ENCODE assay signal across 35 mouse cellular contexts in the genomic region with DNA sequence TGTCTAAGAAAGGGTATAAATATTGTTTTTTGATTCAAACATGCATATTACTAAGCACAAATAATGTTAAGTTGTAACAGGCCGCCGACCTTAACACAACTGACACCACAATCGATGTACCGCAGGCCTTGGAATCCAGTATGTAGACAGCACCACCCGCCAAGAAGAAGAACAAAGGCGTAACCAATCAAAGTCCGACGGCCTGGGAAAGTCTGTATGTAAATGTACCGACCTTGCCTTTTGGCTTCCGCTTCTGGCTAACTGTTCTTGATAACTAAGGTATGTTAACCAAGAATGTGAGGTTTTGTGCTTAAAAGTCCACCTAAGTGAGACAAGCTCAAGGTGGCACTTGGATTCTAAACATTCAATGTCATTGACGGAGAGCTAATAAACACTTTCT. TPM values are rescaled to one million over a fixed set of nuclear protein-coding genes. Genes with fewer than 3 reads are reported as not detected.
DNase-seq lines count a peak whose midpoint lies in the region; ATAC-seq and TF ChIP-seq lines count a peak whose summit lies in the region.
"Had no signal": no experiment of that assay in that cellular context is flagged by ENCODE, and none has a peak within 500 bp of the region (broad histone marks: within the 10 kb centered on the region; RNA-seq: fewer than 3 reads in every experiment).

No protein-coding gene starts in this region.

- peak overlapping the region; percentile 47 for H3K27ac ChIP-seq in heart, adult 2 months
- no peak overlapping the region for H3K27ac ChIP-seq in heart, embryonic 12.5 days (ENCODE audit: poor library complexity, severe bottlenecking)
- H3K27ac ChIP-seq in heart, embryonic 15.5 days: peak overlapping the region; percentile 60
- H3K27ac ChIP-seq in heart, postnatal 0 days (ENCODE audit: low read depth): peak overlapping the region; percentile 60; the same call in 1 of the 2 replicates
- no peak overlapping the region for H3K27ac ChIP-seq in heart, embryonic 10.5 days
- H3K27ac ChIP-seq: embryonic facial prominence, embryonic 13.5 days; embryonic facial prominence, embryonic 15.5 days; forebrain, embryonic 10.5 days; forebrain, embryonic 12.5 days had no signal

- H3K4me3 ChIP-seq in heart, adult 2 months: no peak overlapping the region
- H3K4me3 ChIP-seq in heart, embryonic 12.5 days: no peak overlapping the region
- H3K4me3 ChIP-seq in heart, embryonic 15.5 days: no peak overlapping the region
- H3K4me3 ChIP-seq in heart, postnatal 0 days (ENCODE audit: low read depth, low read length): no peak overlapping the region
- H3K4me3 ChIP-seq in heart, embryonic 10.5 days: no peak overlapping the region
- H3K4me3 ChIP-seq: embryonic facial prominence, embryonic 13.5 days; embryonic facial prominence, embryonic 15.5 days; erythroblast, embryonic 14.5 days; forebrain, embryonic 10.5 days; forebrain, embryonic 12.5 days had no signal

- peaks cover 4% of the 10 kb centered on the region; the same call in 1 of the 2 replicates for H3K4me1 ChIP-seq in heart, adult 2 months (ENCODE audit: control insufficient read depth, insufficient read depth, low read length)
- H3K4me1 ChIP-seq in heart, embryonic 12.5 days (replicated peaks): peaks cover 21% of the 10 kb centered on the region
- peaks cover 15% of the 10 kb centered on the region for H3K4me1 ChIP-seq in heart, embryonic 15.5 days (replicated peaks)
- H3K4me1 ChIP-seq in heart, postnatal 0 days (ENCODE audit: control insufficient read depth, insufficient read depth): peaks cover 4% of the 10 kb centered on the region; the same call in 1 of the 2 replicates
- H3K4me1 ChIP-seq in heart, embryonic 10.5 days: peaks cover 22% of the 10 kb centered on the region
- H3K4me1 ChIP-seq: forebrain, embryonic 10.5 days; forebrain, embryonic 12.5 days had no signal

- no peak overlapping the region for H3K9ac ChIP-seq in heart, adult 2 months (ENCODE audit: low read depth, low read length)
- no peak overlapping the region for H3K9ac ChIP-seq in heart, embryonic 12.5 days
- H3K9ac ChIP-seq in heart, embryonic 15.5 days: no peak overlapping the region
- H3K9ac ChIP-seq in heart, postnatal 0 days (replicated peaks; ENCODE audit: low read depth, low read length): no peak overlapping the region
- H3K9ac ChIP-seq: embryonic facial prominence, embryonic 13.5 days; embryonic facial prominence, embryonic 15.5 days; forebrain, embryonic 12.5 days had no signal

- H3K27me3 ChIP-seq in heart, adult 2 months (ENCODE audit: control insufficient read depth, insufficient read depth, low read length): no peaks in the 10 kb centered on the region
- H3K27me3 ChIP-seq in heart, embryonic 12.5 days (replicated peaks): no peaks in the 10 kb centered on the region
- no peaks in the 10 kb centered on the region for H3K27me3 ChIP-seq in heart, embryonic 15.5 days
- H3K27me3 ChIP-seq in heart, postnatal 0 days (ENCODE audit: control insufficient read depth, insufficient read depth, low read length): no peaks in the 10 kb centered on the region
- no peaks in the 10 kb centered on the region for H3K27me3 ChIP-seq in heart, embryonic 10.5 days (ENCODE audit: insufficient read depth, poor library complexity, severe bottlenecking)
- H3K27me3 ChIP-seq: embryonic facial prominence, embryonic 13.5 days; embryonic facial prominence, embryonic 15.5 days; forebrain, embryonic 12.5 days; Patski had no signal

- TF ChIP-seq EP300 in heart, adult 2 months (IDR thresholded peaks at IDR 0.05; ENCODE audit: insufficient read depth, low read depth, low read length): no peak
- no peak for TF ChIP-seq EP300 in heart, postnatal 0 days (IDR thresholded peaks at IDR 0.05; ENCODE audit: low read depth)

- ATAC-seq in heart, embryonic 12.5 days (ENCODE audit: insufficient number of reproducible peaks, low FRiP score): no peak
- no peak for ATAC-seq in heart, embryonic 15.5 days (replicated peaks; ENCODE audit: insufficient number of reproducible peaks, insufficient read depth, low FRiP score, low read depth)
- ATAC-seq in heart, postnatal 0 days (ENCODE audit: insufficient read depth, low read depth): no peak
- ATAC-seq: activated CD4-positive, CD25-positive, alpha-beta regulatory T cell, adult 4 months; CD4-positive, CD25-positive, alpha-beta regulatory T cell, adult 4 months; forebrain, embryonic 14.5 days; forebrain, embryonic 16.5 days; Patski had no signal

- H3K79me2 ChIP-seq in heart, adult 2 months (replicated peaks; ENCODE audit: control insufficient read depth, insufficient read depth, low read length): no peaks in the 10 kb centered on the region

- H3K4me2 ChIP-seq in heart, embryonic 12.5 days: no peak overlapping the region
- no peak overlapping the region for H3K4me2 ChIP-seq in heart, embryonic 15.5 days
- H3K4me2 ChIP-seq in heart, postnatal 0 days (ENCODE audit: low read depth, low read length): no peak overlapping the region
- H3K4me2 ChIP-seq: embryonic facial prominence, embryonic 13.5 days; embryonic facial prominence, embryonic 15.5 days; forebrain, embryonic 12.5 days had no signal

- no peak for TF ChIP-seq CTCF in heart, adult 2 months (IDR thresholded peaks at IDR 0.05)
- TF ChIP-seq CTCF in heart, postnatal 0 days (IDR thresholded peaks at IDR 0.05; ENCODE audit: low read depth): no peak

- H3K36me3 ChIP-seq in heart, adult 2 months (ENCODE audit: control insufficient read depth, insufficient read depth, low read length): no peaks in the 10 kb centered on the region
- no peaks in the 10 kb centered on the region for H3K36me3 ChIP-seq in heart, embryonic 12.5 days
- no peaks in the 10 kb centered on the region for H3K36me3 ChIP-seq in heart, embryonic 15.5 days
- H3K36me3 ChIP-seq in heart, postnatal 0 days (replicated peaks; ENCODE audit: control insufficient read depth, insufficient read depth, low read length): no peaks in the 10 kb centered on the region
- H3K36me3 ChIP-seq in heart, embryonic 10.5 days: no peaks in the 10 kb centered on the region
- H3K36me3 ChIP-seq: embryonic facial prominence, embryonic 13.5 days; embryonic facial prominence, embryonic 15.5 days; forebrain, embryonic 10.5 days; forebrain, embryonic 12.5 days; G1E had no signal

- no peak for DNase-seq in heart, adult 2 months
- no peak for DNase-seq in heart, postnatal 10 days
- DNase-seq in heart, postnatal 0 days (ENCODE audit: low spot score): no peak
- no peak for DNase-seq in heart, embryonic 10.5 days (ENCODE audit: low spot score)
- DNase-seq in yolk sac, embryonic 10.5 days (ENCODE audit: low spot score): peak; percentile 54
- DNase-seq in adrenal gland, postnatal 25 days: no peak
- DNase-seq: adrenal gland, adult 8-10 months; adrenal gland, postnatal 14 days; B cell, adult 2 months; cerebellum, adult 11 months; cerebellum, adult 18-20 months; cerebellum, adult 8-10 months; cerebellum, adult 9-11 months; cerebellum, postnatal 14 days; cerebellum, postnatal 36 days; embryo, embryonic 11 days had no signal

- no peak for TF ChIP-seq POLR2A in heart, adult 2 months (IDR thresholded peaks at IDR 0.05; ENCODE audit: insufficient read depth, low read depth, low read length)

- H3K9me3 ChIP-seq in heart, embryonic 12.5 days (replicated peaks): no peaks in the 10 kb centered on the region
- no peaks in the 10 kb centered on the region for H3K9me3 ChIP-seq in heart, embryonic 15.5 days (replicated peaks)
- no peaks in the 10 kb centered on the region for H3K9me3 ChIP-seq in heart, postnatal 0 days (replicated peaks; ENCODE audit: control insufficient read depth, low read length)
- H3K9me3 ChIP-seq in heart, embryonic 10.5 days: no peaks in the 10 kb centered on the region
- H3K9me3 ChIP-seq: embryonic facial prominence, embryonic 13.5 days; embryonic facial prominence, embryonic 15.5 days; forebrain, embryonic 10.5 days; forebrain, embryonic 12.5 days had no signal

- intact Hi-C loops in heart, adult 2 months (cut with DNase I): no loop called here
- intact Hi-C loops in heart, postnatal 10 days (cut with DNase I): no loop called here

- 87% methylated on average over 11 of the region's 11 CpGs for WGBS in heart, adult 2 months
- WGBS in heart, embryonic 12.5 days: 89% methylated on average over 11 of the region's 11 CpGs
- WGBS in heart, embryonic 15.5 days: 88% methylated on average over 11 of the region's 11 CpGs
- 85% methylated on average over 11 of the region's 11 CpGs for WGBS in heart, postnatal 0 days
- WGBS in heart, embryonic 10.5 days: 87% methylated on average over 11 of the region's 11 CpGs

RNA-seq across cellular contexts. Expression of gene Apobec4, which starts 11.0 kb away (rescaled TPM):
- total RNA-seq in heart, adult 2 months (2021): not detected
- not detected in 2 replicates for polyA plus RNA-seq in heart, adult 2 months (2012; rRNA removed)
- polyA plus RNA-seq in heart, embryonic 12.5 days (2016; fragmentation: Nextera tagmentation; extraction: Ambion mirVana): not detected in 2 replicates
- not detected in 2 replicates for polyA plus RNA-seq in heart, embryonic 15.5 days (2015; fragmentation: Nextera tagmentation; extraction: Ambion mirVana)
- total RNA-seq in heart, postnatal 10 days (2021): not detected
- total RNA-seq in heart, postnatal 0 days (2014; rRNA removed; ENCODE audit: low replicate concordance): not detected in 2 replicates
- polyA plus RNA-seq in heart, postnatal 0 days (2015; fragmentation: Nextera tagmentation; extraction: Ambion mirVana): not detected in 2 replicates
- polyA plus RNA-seq in heart, embryonic 10.5 days (2016; fragmentation: Nextera tagmentation; extraction: Ambion mirVana): not detected in 2 replicates
- total RNA-seq in adrenal gland, postnatal 25 days (2021): not detected in 2 replicates
- total RNA-seq: adrenal gland, adult 18-20 months; adrenal gland, adult 8-10 months; adrenal gland, postnatal 14 days; adrenal gland, postnatal 4 days; CH12.LX; common myeloid progenitor, adult 5-6 weeks had no signal
- polyA plus RNA-seq: activated CD4-positive, CD25-positive, alpha-beta regulatory T cell, adult 4 months; brain, embryonic 14.5 days; CD4-positive, CD25-positive, alpha-beta regulatory T cell, adult 4 months; embryonic facial prominence, embryonic 11.5 days; embryonic facial prominence, embryonic 13.5 days; erythroblast, embryonic 14.5 days; forebrain, embryonic 10.5 days; forebrain, embryonic 12.5 days; G1E; Patski had no signal

RNA-seq across cellular contexts. Expression of gene Rgl1, which starts 26.8 kb away (rescaled TPM):
- total RNA-seq in heart, adult 2 months (2021): 10 to 100 TPM; 28.4 to 33.2 TPM
- polyA plus RNA-seq in heart, adult 2 months (2012; rRNA removed): 14.9 and 22.7 TPM in 2 replicates
- polyA plus RNA-seq in heart, embryonic 12.5 days (2016; fragmentation: Nextera tagmentation; extraction: Ambion mirVana): 66.1 and 73.5 TPM in 2 replicates
- 54.7 and 64.6 TPM in 2 replicates for polyA plus RNA-seq in heart, embryonic 15.5 days (2015; fragmentation: Nextera tagmentation; extraction: Ambion mirVana)
- total RNA-seq in heart, postnatal 10 days (2021): 10 to 100 TPM; 59.3 to 72.0 TPM
- total RNA-seq in heart, postnatal 0 days (2014; rRNA removed; ENCODE audit: low replicate concordance): 38.9 and 48.1 TPM in 2 replicates
- polyA plus RNA-seq in heart, postnatal 0 days (2015; fragmentation: Nextera tagmentation; extraction: Ambion mirVana): 36.7 and 41.6 TPM in 2 replicates
- 51.2 and 58.3 TPM in 2 replicates for polyA plus RNA-seq in heart, embryonic 10.5 days (2016; fragmentation: Nextera tagmentation; extraction: Ambion mirVana)
- total RNA-seq in adrenal gland, postnatal 25 days (2021): 18.2 and 31.1 TPM in 2 replicates

RNA-seq across cellular contexts. Expression of gene Arpc5, which starts 27.0 kb away (rescaled TPM):
- 10 to 100 TPM; 26.4 to 27.7 TPM for total RNA-seq in heart, adult 2 months (2021)
- polyA plus RNA-seq in heart, adult 2 months (2012; rRNA removed): 23.6 and 32.9 TPM in 2 replicates
- polyA plus RNA-seq in heart, embryonic 12.5 days (2016; fragmentation: Nextera tagmentation; extraction: Ambion mirVana): 245 and 249 TPM in 2 replicates
- polyA plus RNA-seq in heart, embryonic 15.5 days (2015; fragmentation: Nextera tagmentation; extraction: Ambion mirVana): 189 and 199 TPM in 2 replicates
- total RNA-seq in heart, postnatal 10 days (2021): 10 to 100 TPM; 81.2 to 86.1 TPM
- 94.3 and 95.1 TPM in 2 replicates for total RNA-seq in heart, postnatal 0 days (2014; rRNA removed; ENCODE audit: low replicate concordance)
- polyA plus RNA-seq in heart, postnatal 0 days (2015; fragmentation: Nextera tagmentation; extraction: Ambion mirVana): 136 and 152 TPM in 2 replicates
- 238 and 256 TPM in 2 replicates for polyA plus RNA-seq in heart, embryonic 10.5 days (2016; fragmentation: Nextera tagmentation; extraction: Ambion mirVana)
- 111 and 124 TPM in 2 replicates for total RNA-seq in adrenal gland, postnatal 25 days (2021)

Comparison
In these comparisons a context has a peak if more than half of its experiments do, and no peak if none do; other contexts are left out.
1. H3K27ac ChIP-seq: peak in heart, adult 2 months (single experiment), heart, embryonic 15.5 days (single experiment) and heart, postnatal 0 days (single experiment); none in heart, embryonic 12.5 days (single experiment) and heart, embryonic 10.5 days (single experiment).